Mouse (Mus musculus) frontal cortex, postnatal 36 days (tissue): ENCODE measurements around the gene Stat6.

Experiments
- DNase-seq, 2 experiments: peaks; one replicate each; pipeline ENCODE4 v3.0.0; 2022; ENCODE audit warnings: low spot score in 2 of 2

Stat6 gene

GRCm38 (mm10) chr10:127615034-127615374 is 27.8 kb upstream of the Stat6 start:
- DNase-seq = no peak

GRCm38 (mm10) chr10:127615591-127615990 is 27.2 kb upstream of the Stat6 start:
- peak in 1 of 2 experiments; percentile 54 for DNase-seq

GRCm38 (mm10) chr10:127616261-127616679 is 26.5 kb upstream of the Stat6 start:
- no peak for DNase-seq

- DNase-seq = no peak
Measured at GRCm38 (mm10) chr10:127617294-127617693, 25.5 kb upstream of the Stat6 start.

- no peak for DNase-seq
Measured at GRCm38 (mm10) chr10:127618173-127618572, 24.6 kb upstream of the Stat6 start.

- DNase-seq = no peak
Measured at GRCm38 (mm10) chr10:127619119-127619721, 23.6 kb upstream of the Stat6 start.

GRCm38 (mm10) chr10:127619941-127620405 is 22.8 kb upstream of the Stat6 start:
- DNase-seq = no peak

- no peak for DNase-seq
Measured at GRCm38 (mm10) chr10:127620406-127621190, 22.2 kb upstream of the Stat6 start, which contains the start of gene Lrp1. Lrp1 (minus strand) TSS chr10:127621148.

- DNase-seq = peak; percentile 89 to 90
Measured at GRCm38 (mm10) chr10:127621191-127622056, 21.4 kb upstream of the Stat6 start.

GRCm38 (mm10) chr10:127622057-127622392 is 20.8 kb upstream of the Stat6 start:
- peak in 1 of 2 experiments; percentile 56 for DNase-seq

GRCm38 (mm10) chr10:127622661-127623060 is 20.1 kb upstream of the Stat6 start:
- no peak for DNase-seq

GRCm38 (mm10) chr10:127623439-127624216 is 19.2 kb upstream of the Stat6 start:
- no peak for DNase-seq

- no peak for DNase-seq
Measured at GRCm38 (mm10) chr10:127626433-127626832, 16.4 kb upstream of the Stat6 start.

- no peak for DNase-seq
Measured at GRCm38 (mm10) chr10:127631261-127632214, 11.2 kb upstream of the Stat6 start.

- no peak for DNase-seq
Measured at GRCm38 (mm10) chr10:127632668-127633271, 10.0 kb upstream of the Stat6 start.

GRCm38 (mm10) chr10:127640421-127640820 is 2.4 kb upstream of the Stat6 start:
- DNase-seq = no peak

- peak; percentile 85 to 91 for DNase-seq
Measured at GRCm38 (mm10) chr10:127641861-127642771, 670 bp upstream of the Stat6 start.

GRCm38 (mm10) chr10:127643553-127644238 is 910 bp downstream of the Stat6 start:
- DNase-seq = peak in 1 of 2 experiments; percentile 22
